10 mouse cellular contexts compared by ENCODE assay signal in the genomic region with DNA sequence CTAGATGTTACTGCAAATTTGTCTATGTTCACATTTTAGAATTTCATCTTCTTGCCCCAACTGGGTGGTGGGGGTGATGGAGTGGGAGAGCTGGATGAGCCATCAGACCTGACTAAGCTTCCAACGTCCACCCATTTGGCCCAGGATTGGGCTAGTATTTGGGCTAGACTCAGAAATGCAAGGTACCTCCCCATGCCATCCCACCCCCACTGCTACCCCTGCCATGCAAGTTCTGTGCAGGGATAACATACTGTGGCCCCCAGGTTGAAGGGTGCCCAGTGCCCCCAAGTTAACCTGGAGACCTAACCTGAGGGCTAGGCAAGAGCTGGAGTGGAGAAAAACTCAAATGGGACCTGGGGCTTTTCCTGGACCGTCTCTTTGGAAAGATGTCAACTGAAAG. TPM values are rescaled to one million over a fixed set of nuclear protein-coding genes. Genes with fewer than 3 reads are reported as not detected.
DNase-seq lines count a peak whose midpoint lies in the region; ATAC-seq and TF ChIP-seq lines count a peak whose summit lies in the region.
"Had no signal": no experiment of that assay in that cellular context is flagged by ENCODE, and none has a peak within 500 bp of the region (broad histone marks: within the 10 kb centered on the region; RNA-seq: fewer than 3 reads in every experiment).

No protein-coding gene starts in this region.

- TF ChIP-seq POLR2A in lung, adult 2 months (IDR thresholded peaks at IDR 0.05; ENCODE audit: borderline replicate concordance, extremely low read depth, low read depth, low read length) = no peak

- H3K4me3 ChIP-seq in forebrain, embryonic 10.5 days = peak overlapping the region; percentile 75
- no peak overlapping the region for H3K4me3 ChIP-seq in forebrain, embryonic 13.5 days
- H3K4me3 ChIP-seq in lung, embryonic 14.5 days (ENCODE audit: low read depth, low read length) = peak overlapping the region; percentile 68; the same call in 1 of the 2 replicates
- H3K4me3 ChIP-seq in lung, adult 2 months (replicated peaks; ENCODE audit: extremely low read depth, low read depth, low read length) = no peak overlapping the region
- H3K4me3 ChIP-seq in embryonic facial prominence, embryonic 14.5 days (ENCODE audit: low read depth, low read length) = peak overlapping the region; percentile 73; the same call in 1 of the 2 replicates
- no peak overlapping the region for H3K4me3 ChIP-seq in midbrain, embryonic 14.5 days (replicated peaks; ENCODE audit: low read depth, low read length)

- no peak for TF ChIP-seq CTCF in lung, embryonic 14.5 days (IDR thresholded peaks at IDR 0.05; ENCODE audit: low read depth)
- TF ChIP-seq CTCF in lung, adult 2 months (IDR thresholded peaks at IDR 0.05; ENCODE audit: insufficient read depth, low read length) = no peak

- peaks cover 19% of the 10 kb centered on the region for H3K4me1 ChIP-seq in forebrain, embryonic 10.5 days
- H3K4me1 ChIP-seq in forebrain, embryonic 13.5 days = peaks cover 14% of the 10 kb centered on the region
- peaks cover 4% of the 10 kb centered on the region; the same call in 1 of the 2 replicates for H3K4me1 ChIP-seq in lung, embryonic 14.5 days (ENCODE audit: insufficient read depth)
- H3K4me1 ChIP-seq in lung, adult 2 months (ENCODE audit: control insufficient read depth, insufficient read depth, low read length) = no peaks in the 10 kb centered on the region
- peaks cover 9% of the 10 kb centered on the region for H3K4me1 ChIP-seq in embryonic facial prominence, embryonic 14.5 days (ENCODE audit: control insufficient read depth, insufficient read depth, low read length)
- H3K4me1 ChIP-seq in midbrain, embryonic 14.5 days (ENCODE audit: control insufficient read depth, insufficient read depth, low read length) = peaks cover 6% of the 10 kb centered on the region; the same call in 1 of the 2 replicates

- H3K27me3 ChIP-seq in forebrain, embryonic 10.5 days (ENCODE audit: poor library complexity, severe bottlenecking) = no peaks in the 10 kb centered on the region
- H3K27me3 ChIP-seq in forebrain, embryonic 13.5 days = no peaks in the 10 kb centered on the region
- no peaks in the 10 kb centered on the region for H3K27me3 ChIP-seq in lung, embryonic 14.5 days (ENCODE audit: insufficient read depth, low read length)
- no peaks in the 10 kb centered on the region for H3K27me3 ChIP-seq in embryonic facial prominence, embryonic 14.5 days (replicated peaks; ENCODE audit: control insufficient read depth, insufficient read depth, low read length)
- H3K27me3 ChIP-seq in midbrain, embryonic 14.5 days (ENCODE audit: control insufficient read depth, insufficient read depth, low read length) = no peaks in the 10 kb centered on the region

- 94% methylated on average over 2 of the region's 2 CpGs for WGBS in forebrain, embryonic 10.5 days
- WGBS in forebrain, embryonic 13.5 days = 93% methylated on average over 2 of the region's 2 CpGs
- 89% methylated on average over 2 of the region's 2 CpGs for WGBS in lung, embryonic 14.5 days
- 90% methylated on average over 2 of the region's 2 CpGs for WGBS in lung, adult 2 months
- WGBS in embryonic facial prominence, embryonic 14.5 days = 91% methylated on average over 2 of the region's 2 CpGs
- WGBS in midbrain, embryonic 14.5 days = 89% methylated on average over 2 of the region's 2 CpGs

- no peak for DNase-seq in forebrain, embryonic 10.5 days (ENCODE audit: extremely low spot score, low spot score)
- no peak for DNase-seq in lung, embryonic 14.5 days
- DNase-seq in lung, adult 2 months = no peak
- no peak for DNase-seq in embryonic facial prominence, embryonic 14.5 days (ENCODE audit: low spot score)
- no peak for DNase-seq in midbrain, embryonic 14.5 days
- no peak for DNase-seq in embryo, embryonic 10 days (ENCODE audit: low spot score)
- no peak for DNase-seq in urinary bladder, postnatal 4 days (ENCODE audit: low spot score in 2 of 2)
- DNase-seq: right cerebral cortex, postnatal 25 days had no signal

- H3K9me3 ChIP-seq in forebrain, embryonic 10.5 days = no peaks in the 10 kb centered on the region
- no peaks in the 10 kb centered on the region for H3K9me3 ChIP-seq in forebrain, embryonic 13.5 days (replicated peaks)
- H3K9me3 ChIP-seq in lung, embryonic 14.5 days (ENCODE audit: low read depth, low read length) = no peaks in the 10 kb centered on the region
- no peaks in the 10 kb centered on the region for H3K9me3 ChIP-seq in embryonic facial prominence, embryonic 14.5 days (ENCODE audit: control insufficient read depth, low read length)
- no peaks in the 10 kb centered on the region for H3K9me3 ChIP-seq in midbrain, embryonic 14.5 days (ENCODE audit: control insufficient read depth, low read length)

- H3K4me2 ChIP-seq in forebrain, embryonic 13.5 days = no peak overlapping the region; the same call in 1 of the 2 replicates
- H3K4me2 ChIP-seq in lung, embryonic 14.5 days = peak overlapping the region; percentile 82
- H3K4me2 ChIP-seq in embryonic facial prominence, embryonic 14.5 days (ENCODE audit: low read depth, low read length) = peak overlapping the region; percentile 68
- peak overlapping the region; percentile 77 for H3K4me2 ChIP-seq in midbrain, embryonic 14.5 days (ENCODE audit: low read length)

- H3K36me3 ChIP-seq in forebrain, embryonic 10.5 days (replicated peaks) = peaks cover 26% of the 10 kb centered on the region
- H3K36me3 ChIP-seq in forebrain, embryonic 13.5 days (ENCODE audit: poor library complexity, severe bottlenecking) = peaks cover 23% of the 10 kb centered on the region
- peaks cover 22% of the 10 kb centered on the region for H3K36me3 ChIP-seq in lung, embryonic 14.5 days (ENCODE audit: insufficient read depth)
- H3K36me3 ChIP-seq in embryonic facial prominence, embryonic 14.5 days (ENCODE audit: control insufficient read depth, insufficient read depth, low read length) = peaks cover 24% of the 10 kb centered on the region
- H3K36me3 ChIP-seq in midbrain, embryonic 14.5 days (ENCODE audit: control insufficient read depth, insufficient read depth, low read length) = peaks cover 22% of the 10 kb centered on the region

- H3K27ac ChIP-seq in forebrain, embryonic 10.5 days = no peak overlapping the region
- H3K27ac ChIP-seq in forebrain, embryonic 13.5 days = no peak overlapping the region
- no peak overlapping the region for H3K27ac ChIP-seq in lung, embryonic 14.5 days (ENCODE audit: low read depth)
- 0 out of 2 replicates have a peak overlapping the region, but pooled peaks have one; percentile 98 for H3K27ac ChIP-seq in embryonic facial prominence, embryonic 14.5 days (replicated peaks; ENCODE audit: low read depth, low read length)
- H3K27ac ChIP-seq in midbrain, embryonic 14.5 days (replicated peaks; ENCODE audit: low read depth, low read length) = no peak overlapping the region

- no peak overlapping the region for H3K9ac ChIP-seq in forebrain, embryonic 13.5 days
- no peak overlapping the region for H3K9ac ChIP-seq in lung, embryonic 14.5 days
- H3K9ac ChIP-seq in embryonic facial prominence, embryonic 14.5 days (ENCODE audit: low read depth, low read length) = no peak overlapping the region
- no peak overlapping the region for H3K9ac ChIP-seq in midbrain, embryonic 14.5 days (replicated peaks; ENCODE audit: low read length)

- ATAC-seq in forebrain, embryonic 13.5 days = no peak
- no peak for ATAC-seq in lung, embryonic 14.5 days (ENCODE audit: insufficient read depth)
- no peak for ATAC-seq in embryonic facial prominence, embryonic 14.5 days (ENCODE audit: low read depth)
- no peak for ATAC-seq in midbrain, embryonic 14.5 days (ENCODE audit: low FRiP score, low TSS enrichment)

RNA-seq across cellular contexts. Expression of gene Pdcl, which starts 0.8 kb away (rescaled TPM):
- polyA plus RNA-seq in forebrain, embryonic 10.5 days (2016; fragmentation: Nextera tagmentation; extraction: Ambion mirVana) = 49.5 and 50.8 TPM in 2 replicates
- polyA plus RNA-seq in forebrain, embryonic 13.5 days (2015; fragmentation: Nextera tagmentation; extraction: Ambion mirVana) = 74.2 and 77.9 TPM in 2 replicates
- polyA plus RNA-seq in lung, embryonic 14.5 days (2014; fragmentation: Nextera tagmentation; extraction: Ambion mirVana) = 47.1 and 52.5 TPM in 2 replicates
- polyA plus RNA-seq in lung, adult 2 months (2012; rRNA removed) = 8.7 and 14.6 TPM in 2 replicates
- polyA plus RNA-seq in embryonic facial prominence, embryonic 14.5 days (2014; fragmentation: Nextera tagmentation; extraction: Ambion mirVana) = 41.2 and 47.0 TPM in 2 replicates
- polyA plus RNA-seq in midbrain, embryonic 14.5 days (2014; fragmentation: Nextera tagmentation; extraction: Ambion mirVana) = 59.2 and 77.6 TPM in 2 replicates

RNA-seq across cellular contexts. Expression of gene Olfr368, which starts 33.6 kb away (rescaled TPM):
- polyA plus RNA-seq in forebrain, embryonic 10.5 days (2016; fragmentation: Nextera tagmentation; extraction: Ambion mirVana) = not detected in 2 replicates
- not detected in 2 replicates for polyA plus RNA-seq in forebrain, embryonic 13.5 days (2015; fragmentation: Nextera tagmentation; extraction: Ambion mirVana)
- not detected in 2 replicates for polyA plus RNA-seq in lung, embryonic 14.5 days (2014; fragmentation: Nextera tagmentation; extraction: Ambion mirVana)
- polyA plus RNA-seq in lung, adult 2 months (2012; rRNA removed) = not detected in 2 replicates
- polyA plus RNA-seq in embryonic facial prominence, embryonic 14.5 days (2014; fragmentation: Nextera tagmentation; extraction: Ambion mirVana) = 0.29 TPM in 1 of 2 replicates, not detected in the other
- not detected in 2 replicates for polyA plus RNA-seq in midbrain, embryonic 14.5 days (2014; fragmentation: Nextera tagmentation; extraction: Ambion mirVana)
- polyA plus RNA-seq: liver, adult 2 months had no signal

Comparison
In these comparisons a context has a peak if more than half of its experiments do, and no peak if none do; other contexts are left out.
1. H3K4me3 ChIP-seq: peak in forebrain, embryonic 10.5 days (single experiment), lung, embryonic 14.5 days (single experiment) and embryonic facial prominence, embryonic 14.5 days (single experiment); none in forebrain, embryonic 13.5 days (single experiment), lung, adult 2 months (single experiment) and midbrain, embryonic 14.5 days (single experiment).